Mouse (Mus musculus) liver, embryonic 14.5 days (tissue): ENCODE data around the gene Icam1. TPM values are rescaled to one million over a fixed set of nuclear protein-coding genes. Genes with fewer than 3 reads are reported as not detected.
"Not testable (repeated sequence)": the region's sequence is repeated elsewhere in the genome, so short reads cannot be mapped to it uniquely, and the experiment has no call there.

Experiments used
- ATAC-seq: fragments of 200-750 bp; cut with Nextera tagmentation; 2 replicates; pipeline ENCODE4 v1.8.0; 2017; ENCODE audit warnings: moderate number of reproducible peaks, mild to moderate bottlenecking, moderate library complexity; ENCODE audit not compliant: insufficient read depth
- DNase-seq, 3 experiments: peaks; one replicate each; pipeline ENCODE4 v3.0.0-alpha.2; 2012 to 2013; ENCODE audit warnings: low read depth in 3 of 3, low spot score in 3 of 3
- H3K27ac ChIP-seq: fragments of 300-500 bp; sonication (generic); 2 replicates; pipeline ENCODE4 v1.5.1; 2014; ENCODE audit warnings: moderate library complexity, mild to moderate bottlenecking, control low read depth, inconsistent platforms
- H3K27me3 ChIP-seq: fragments of 300-500 bp; sonication (generic); 2 replicates; pipeline ENCODE4 v1.6.1; 2014; ENCODE audit warnings: mild to moderate bottlenecking, low read length, moderate library complexity; ENCODE audit not compliant: control insufficient read depth, insufficient read depth
- H3K36me3 ChIP-seq: fragments of 300-500 bp; sonication (generic); replicated peaks from 2 replicates; pipeline ENCODE4 v1.6.1; 2014; ENCODE audit warnings: low read depth; ENCODE audit not compliant: control insufficient read depth, insufficient read depth
- H3K4me1 ChIP-seq, 2 experiments: fragments of 200-500 bp in 1 of 2; fragments of 300-500 bp in 1 of 2; sonication (generic) in 1 of 2; replicated peaks; 2 replicates each; pipeline ENCODE4 v1.6.1; 2012 to 2014; ENCODE audit warnings: antibody characterized with exemption in 1 of 2, inconsistent platforms in 1 of 2, low read length in 1 of 2; ENCODE audit not compliant: control insufficient read depth in 2 of 2, insufficient read depth in 2 of 2
- H3K4me2 ChIP-seq: fragments of 300-500 bp; sonication (generic); 2 replicates; pipeline ENCODE4 v1.6.1; 2014; ENCODE audit warnings: low read depth, mild to moderate bottlenecking, control low read depth, moderate library complexity
- H3K4me3 ChIP-seq, 2 experiments: fragments of 200-500 bp in 1 of 2; fragments of 300-500 bp in 1 of 2; sonication (generic) in 1 of 2; 2 replicates each; pipeline ENCODE4 v1.5.1; 2012 to 2014; ENCODE audit warnings: low read depth in 2 of 2, low read length in 2 of 2, mild to moderate bottlenecking in 2 of 2, control low read depth in 1 of 2, inconsistent platforms in 1 of 2, moderate library complexity in 1 of 2; ENCODE audit not compliant: insufficient read depth in 1 of 2
- H3K9ac ChIP-seq: fragments of 300-500 bp; sonication (generic); replicated peaks from 2 replicates; pipeline ENCODE4 v1.6.1; 2014; ENCODE audit warnings: mild to moderate bottlenecking, control low read depth, moderate library complexity
- H3K9me3 ChIP-seq: fragments of 300-500 bp; sonication (generic); 2 replicates; pipeline ENCODE4 v1.6.1; 2016; ENCODE audit warnings: low read length, mixed read lengths; ENCODE audit not compliant: control insufficient read depth
- CTCF ChIP-seq: IDR thresholded peaks from 2 replicates; pipeline ENCODE4 v1.5.1; 2016; ENCODE audit warnings: antibody characterized with exemption, low read depth, control low read depth
- EP300 ChIP-seq: IDR thresholded peaks from 2 replicates; pipeline ENCODE4 v1.6.1; 2016; ENCODE audit warnings: antibody characterized with exemption, low read depth
- WGBS: fragments of 180-500 bp; shearing (Covaris S2); extraction: QIAGEN DNeasy Blood & Tissue Kit; methylation state at CpG from one replicate; pipeline ENCODE4 v1.1.7; 2014; ENCODE audit not compliant: insufficient replicate concordance; 5-methylcytosine and 5-hydroxymethylcytosine counted together
- polyA plus RNA-seq, 2 experiments: library from polyadenylated mRNA; depleted of rRNA in 1 of 2; stranded (reverse) in 1 of 2; unstranded in 1 of 2; fragments of >200 nt; fragmentation: Nextera tagmentation in 1 of 2; extraction: Ambion mirVana in 1 of 2; gene quantifications; 2 replicates each; pipeline versions ENCODE4 v1.2.1 to v1.2.3; 2012 to 2014

Gene Icam1
- polyA plus RNA-seq, 2 experiments = 6.9 to 7.9 TPM

GRCm38 (mm10) chr9:21008007-21008406, 7.8 kb upstream of the Icam1 start:
- no peak overlapping the region for H3K27ac ChIP-seq

GRCm38 (mm10) chr9:21010362-21010761, 5.4 kb upstream of the Icam1 start:
- Histone ChIP-seq H3K9me3 (no peaks in the 10 kb centered on the region), H3K36me3 (no peaks in the 10 kb centered on the region; the same call in 1 of the 2 replicates), H3K27me3 (peaks cover 12% of the 10 kb centered on the region), H3K4me3 (no peak overlapping the region), H3K27ac (no peak overlapping the region), H3K9ac (no peak overlapping the region), H3K4me2 (no peak overlapping the region), H3K4me1 (peaks cover 6 to 16% of the 10 kb centered on the region in 2 experiments)
- WGBS = 39% methylated on average over 2 of the region's 2 CpGs
- TF ChIP-seq EP300 (no peak), CTCF (no peak)
- no peak for ATAC-seq
- DNase-seq = no peak

More at GRCm38 (mm10) chr9:21008007-21008406, 7.8 kb upstream of the Icam1 start:
- WGBS = 71% methylated on average over 7 of the region's 7 CpGs
- no peak for ATAC-seq
- peaks cover 9 to 15% of the 10 kb centered on the region in 2 experiments for H3K4me1 ChIP-seq
- no peak for TF ChIP-seq EP300
- TF ChIP-seq CTCF = peak; percentile 55
- no peaks in the 10 kb centered on the region for H3K27me3 ChIP-seq
- H3K36me3 ChIP-seq = no peaks in the 10 kb centered on the region; the same call in 1 of the 2 replicates
- DNase-seq = no peak
- H3K9ac ChIP-seq = no peak overlapping the region
- no peak overlapping the region for H3K4me3 ChIP-seq
- no peak overlapping the region for H3K4me2 ChIP-seq
- no peaks in the 10 kb centered on the region for H3K9me3 ChIP-seq

- H3K4me2 ChIP-seq, H3K9ac ChIP-seq, H3K36me3 ChIP-seq, H3K4me3 ChIP-seq, DNase-seq, ATAC-seq, H3K9me3 ChIP-seq, H3K27ac ChIP-seq: not testable (repeated sequence)
- Histone ChIP-seq H3K4me1 (peaks cover 6 to 17% of the 10 kb centered on the region in 2 experiments), H3K27me3 (peaks cover 19% of the 10 kb centered on the region)
- WGBS = 61% methylated on average over 9 of the region's 9 CpGs
Measured at GRCm38 (mm10) chr9:21010939-21011541, 4.7 kb upstream of the Icam1 start.

GRCm38 (mm10) chr9:21011846-21012312, 3.9 kb upstream of the Icam1 start:
- DNase-seq = no peak
- H3K4me3 ChIP-seq = no peak overlapping the region
- peak overlapping the region; percentile 15 for H3K9ac ChIP-seq
- ATAC-seq = no peak
- H3K9me3 ChIP-seq = no peaks in the 10 kb centered on the region
- H3K4me2 ChIP-seq = no peak overlapping the region; the same call in 1 of the 2 replicates
- TF ChIP-seq EP300 (no peak), CTCF (no peak)
- WGBS = 14% methylated on average over 5 of the region's 5 CpGs
- peaks cover 27% of the 10 kb centered on the region for H3K27me3 ChIP-seq
- H3K36me3 ChIP-seq = no peaks in the 10 kb centered on the region; the same call in 1 of the 2 replicates
- peaks cover 6 to 23% of the 10 kb centered on the region in 2 experiments for H3K4me1 ChIP-seq
- no peak overlapping the region; the same call in none of the 2 replicates for H3K27ac ChIP-seq

DNA sequence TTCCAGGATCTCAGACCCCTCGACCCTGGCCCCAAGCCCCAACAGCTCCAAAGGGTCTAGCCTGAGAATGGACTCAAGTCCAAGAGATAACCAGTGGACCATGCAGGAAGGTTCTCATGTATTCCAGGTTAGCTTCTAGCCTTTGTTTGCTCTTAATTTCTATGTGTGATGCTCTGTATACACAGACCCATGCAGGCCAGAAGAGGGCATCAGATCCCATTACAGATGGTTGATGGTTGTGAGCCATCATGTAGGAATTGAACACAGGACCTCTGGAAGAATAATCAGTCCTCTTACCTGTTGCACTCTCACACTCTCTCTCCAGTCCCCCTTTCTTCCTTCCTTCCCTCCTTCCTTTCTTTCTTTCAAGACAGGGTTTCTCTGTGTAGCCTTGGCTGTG, 3.4 kb upstream of the Icam1 start:
- H3K27ac ChIP-seq = no peak overlapping the region

More for the DNA sequence above, 3.4 kb upstream of the Icam1 start:
- H3K36me3 ChIP-seq = no peaks in the 10 kb centered on the region; the same call in 1 of the 2 replicates
- no peak overlapping the region for H3K4me2 ChIP-seq
- H3K9ac ChIP-seq = no peak overlapping the region
- no peak for DNase-seq
- peaks cover 31% of the 10 kb centered on the region for H3K27me3 ChIP-seq
- H3K4me3 ChIP-seq = no peak overlapping the region
- H3K4me1 ChIP-seq = peaks cover 6 to 27% of the 10 kb centered on the region in 2 experiments
- H3K9me3 ChIP-seq = no peaks in the 10 kb centered on the region
- TF ChIP-seq EP300 (no peak), CTCF (peak; percentile 60)
- 0% methylated on average over 1 of the region's 1 CpGs for WGBS
- ATAC-seq = no peak
